Mouse (Mus musculus): ENCODE results near the gene Mt4. TPM values are rescaled to one million over a fixed set of nuclear protein-coding genes. Genes with fewer than 3 reads are reported as not detected.
"Not testable (repeated sequence)": the region's sequence is repeated elsewhere in the genome, so short reads cannot be mapped to it uniquely, and the experiment has no call there.

Mt4 gene
- polyA plus RNA-seq, 1 experiment from 2014 or later = not detected

DNA sequence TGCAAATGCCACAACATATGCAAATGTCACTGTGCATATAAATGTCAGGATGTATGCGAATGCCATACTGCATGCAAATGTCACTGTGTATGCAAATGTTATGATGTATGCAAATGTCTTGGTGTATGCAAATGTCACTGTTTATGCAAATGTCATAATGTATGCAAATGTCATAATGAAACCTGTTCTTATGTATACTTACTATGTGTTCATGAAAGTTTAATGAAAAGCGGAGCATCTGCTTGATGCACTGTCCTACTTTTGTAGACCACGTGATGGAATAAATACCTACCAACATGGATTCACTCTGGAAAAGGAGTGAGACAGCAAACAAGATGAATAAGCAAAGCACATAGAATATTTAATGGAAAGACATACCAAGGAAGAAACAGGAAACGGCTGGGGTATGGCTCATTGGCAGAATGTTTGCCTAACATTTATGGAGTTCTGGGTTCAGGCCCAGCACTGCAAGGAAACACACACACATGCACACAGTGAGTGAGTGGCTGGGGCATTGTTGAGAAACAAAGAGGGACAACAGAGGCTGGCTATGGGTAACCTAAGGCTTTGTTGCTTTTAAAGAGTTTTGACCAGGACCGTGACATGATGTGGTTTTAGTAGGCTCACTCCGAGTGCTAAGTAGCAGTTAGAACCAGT, 7.7 kb upstream of the Mt4 start:
- H3K36me3 ChIP-seq (ENCODE audit: control insufficient read depth, insufficient read depth, low read length) = no peaks in the 10 kb centered on the region
- H3K27me3 ChIP-seq (replicated peaks; ENCODE audit: control insufficient read depth, insufficient read depth, low read length) = no peaks in the 10 kb centered on the region
- DNase-seq (ENCODE audit: low spot score) (peak; percentile 60), ATAC-seq (peak; percentile 69)
- H3K9ac ChIP-seq (ENCODE audit: low read length) = no peak overlapping the region
- H3K4me1 ChIP-seq (ENCODE audit: control insufficient read depth, insufficient read depth, low read length) = peaks cover 9% of the 10 kb centered on the region; the same call in 1 of the 2 replicates
- 66% methylated on average over 6 of the region's 6 CpGs for WGBS
- no peak overlapping the region for H3K4me2 ChIP-seq (ENCODE audit: low read length)
- no peaks in the 10 kb centered on the region for H3K9me3 ChIP-seq (replicated peaks; ENCODE audit: control insufficient read depth, low read length)
- H3K27ac ChIP-seq (ENCODE audit: low read depth, low read length) = no peak overlapping the region
- H3K4me3 ChIP-seq (ENCODE audit: low read depth, low read length) = no peak overlapping the region

DNA sequence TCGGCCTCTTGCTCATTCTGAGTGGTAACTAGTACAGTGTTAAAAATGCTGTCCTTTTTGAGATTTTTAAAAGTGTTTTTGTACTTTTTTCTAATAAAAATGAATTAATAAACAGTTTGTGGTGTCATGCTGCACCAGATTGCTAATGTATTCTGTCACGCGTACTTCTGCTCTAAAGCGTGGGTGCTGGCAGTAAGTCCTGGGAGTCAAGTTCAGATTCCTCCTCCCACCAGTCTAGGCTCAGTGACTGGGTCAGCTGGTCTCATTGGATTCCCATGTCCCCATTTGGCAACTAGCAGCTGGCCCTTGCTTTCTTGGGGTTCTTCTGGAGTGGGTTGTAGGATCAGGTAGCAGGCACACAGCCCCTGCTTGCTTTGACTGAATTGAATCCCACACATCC, 6.9 kb upstream of the Mt4 start:
- Histone ChIP-seq H3K27ac (ENCODE audit: low read depth, low read length) (no peak overlapping the region), H3K9ac (ENCODE audit: low read length) (no peak overlapping the region)

DNA sequence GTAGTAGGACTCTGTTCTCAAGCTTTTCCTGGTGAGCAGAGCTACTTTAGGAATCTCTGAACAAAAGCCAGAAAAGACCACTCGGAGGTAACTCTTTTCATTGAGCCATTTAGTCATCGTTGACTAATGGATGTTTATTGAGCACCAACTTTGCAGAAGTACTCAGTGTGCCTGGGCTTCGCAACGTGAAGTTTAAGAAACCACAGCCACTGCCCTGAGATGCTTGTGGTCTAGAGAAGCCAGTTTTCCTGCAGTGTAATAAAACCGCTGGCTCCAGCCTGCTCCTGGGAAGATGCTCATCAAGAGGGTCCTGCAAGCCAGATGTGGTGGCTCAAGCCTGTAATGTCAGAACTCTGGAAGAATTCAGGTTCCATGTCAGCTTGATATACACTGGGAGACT, 4.9 kb upstream of the Mt4 start:
- DNase-seq (ENCODE audit: low spot score) = no peak
- Histone ChIP-seq H3K9ac (ENCODE audit: low read length) (no peak overlapping the region), H3K27ac (ENCODE audit: low read depth, low read length) (no peak overlapping the region), H3K4me2 (ENCODE audit: low read length) (no peak overlapping the region), H3K9me3 (replicated peaks; ENCODE audit: control insufficient read depth, low read length) (no peaks in the 10 kb centered on the region), H3K4me1 (ENCODE audit: control insufficient read depth, insufficient read depth, low read length) (peaks cover 9% of the 10 kb centered on the region; the same call in 1 of the 2 replicates), H3K4me3 (ENCODE audit: low read depth, low read length) (no peak overlapping the region), H3K27me3 (replicated peaks; ENCODE audit: control insufficient read depth, insufficient read depth, low read length) (no peaks in the 10 kb centered on the region), H3K36me3 (ENCODE audit: control insufficient read depth, insufficient read depth, low read length) (no peaks in the 10 kb centered on the region)
- WGBS = 83% methylated on average over 5 of the region's 5 CpGs
- no peak for ATAC-seq

More for the DNA sequence above, 6.9 kb upstream of the Mt4 start:
- H3K36me3 ChIP-seq (ENCODE audit: control insufficient read depth, insufficient read depth, low read length) = no peaks in the 10 kb centered on the region
- WGBS = 91% methylated on average over 4 of the region's 4 CpGs
- no peak overlapping the region for H3K4me2 ChIP-seq (ENCODE audit: low read length)
- DNase-seq (ENCODE audit: low spot score) (no peak), ATAC-seq (no peak)
- H3K9me3 ChIP-seq (replicated peaks; ENCODE audit: control insufficient read depth, low read length) = no peaks in the 10 kb centered on the region
- no peak overlapping the region for H3K4me3 ChIP-seq (ENCODE audit: low read depth, low read length)
- H3K4me1 ChIP-seq (ENCODE audit: control insufficient read depth, insufficient read depth, low read length) = peaks cover 9% of the 10 kb centered on the region; the same call in 1 of the 2 replicates
- no peaks in the 10 kb centered on the region for H3K27me3 ChIP-seq (replicated peaks; ENCODE audit: control insufficient read depth, insufficient read depth, low read length)

DNA sequence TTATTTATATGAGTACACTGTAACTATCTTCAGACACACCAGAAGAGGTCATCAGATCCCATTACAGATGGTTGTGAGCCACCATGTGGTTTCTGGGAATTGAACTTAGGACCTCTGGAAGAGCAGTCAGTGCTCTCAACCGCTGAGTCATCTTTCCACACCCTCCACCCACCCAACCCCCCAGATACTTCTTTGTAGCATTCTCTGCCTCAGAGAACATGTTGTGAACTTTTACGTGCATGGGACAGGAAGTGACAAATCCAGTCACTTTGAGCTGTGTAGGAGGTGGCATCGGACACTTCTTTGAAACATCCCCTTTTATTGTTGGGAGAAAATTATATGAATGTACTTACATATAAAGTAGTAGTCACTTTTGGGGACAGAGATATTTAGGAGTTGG, 2.4 kb upstream of the Mt4 start:
- not testable (repeated sequence) for DNase-seq (ENCODE audit: low spot score); H3K9ac ChIP-seq (ENCODE audit: low read length); H3K27ac ChIP-seq (ENCODE audit: low read depth, low read length); H3K4me1 ChIP-seq (ENCODE audit: control insufficient read depth, insufficient read depth, low read length); H3K27me3 ChIP-seq (replicated peaks; ENCODE audit: control insufficient read depth, insufficient read depth, low read length); H3K4me2 ChIP-seq (ENCODE audit: low read length); ATAC-seq; H3K9me3 ChIP-seq (replicated peaks; ENCODE audit: control insufficient read depth, low read length); H3K36me3 ChIP-seq (ENCODE audit: control insufficient read depth, insufficient read depth, low read length); H3K4me3 ChIP-seq (ENCODE audit: low read depth, low read length)
- 92% methylated on average over 3 of the region's 3 CpGs for WGBS

DNA sequence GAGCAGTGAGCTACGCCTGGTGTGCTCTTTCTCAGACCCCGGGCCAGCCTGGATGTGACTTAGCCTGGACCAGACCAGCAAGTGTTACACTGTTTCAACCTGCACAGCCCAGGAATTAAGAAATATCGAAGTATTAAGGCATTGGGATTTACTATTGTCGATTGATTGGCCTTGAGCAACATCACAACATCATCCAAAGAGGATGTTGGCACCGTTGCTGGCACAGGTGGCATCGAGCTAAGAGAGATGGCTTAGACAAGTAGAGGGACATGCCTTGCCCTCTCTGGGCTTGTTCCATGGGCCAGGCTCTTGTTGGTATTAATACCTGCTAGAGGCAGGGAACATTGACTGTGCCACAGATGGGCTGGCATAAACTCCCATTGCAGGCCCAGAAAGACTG, 1.4 kb upstream of the Mt4 start:
- DNase-seq (ENCODE audit: low spot score) (no peak), ATAC-seq (no peak)
- 90% methylated on average over 6 of the region's 6 CpGs for WGBS
- no peaks in the 10 kb centered on the region for H3K36me3 ChIP-seq (ENCODE audit: control insufficient read depth, insufficient read depth, low read length)
- no peaks in the 10 kb centered on the region for H3K27me3 ChIP-seq (replicated peaks; ENCODE audit: control insufficient read depth, insufficient read depth, low read length)
- no peak overlapping the region for H3K4me2 ChIP-seq (ENCODE audit: low read length)
- H3K27ac ChIP-seq (ENCODE audit: low read depth, low read length) = no peak overlapping the region
- no peaks in the 10 kb centered on the region for H3K4me1 ChIP-seq (ENCODE audit: control insufficient read depth, insufficient read depth, low read length)
- no peak overlapping the region for H3K4me3 ChIP-seq (ENCODE audit: low read depth, low read length)
- H3K9me3 ChIP-seq (replicated peaks; ENCODE audit: control insufficient read depth, low read length) = no peaks in the 10 kb centered on the region
- H3K9ac ChIP-seq (ENCODE audit: low read length) = no peak overlapping the region

- H3K4me1 ChIP-seq (ENCODE audit: control insufficient read depth, insufficient read depth, low read length) = no peaks in the 10 kb centered on the region
- H3K27ac ChIP-seq (ENCODE audit: low read depth, low read length) = no peak overlapping the region
- no peak overlapping the region for H3K9ac ChIP-seq (ENCODE audit: low read length)
- H3K27me3 ChIP-seq (replicated peaks; ENCODE audit: control insufficient read depth, insufficient read depth, low read length) = no peaks in the 10 kb centered on the region
- ATAC-seq (no peak), DNase-seq (ENCODE audit: low spot score) (no peak)
- no peak overlapping the region for H3K4me3 ChIP-seq (ENCODE audit: low read depth, low read length)
- H3K9me3 ChIP-seq (replicated peaks; ENCODE audit: control insufficient read depth, low read length) = no peaks in the 10 kb centered on the region
- WGBS = 80% methylated on average over 7 of the region's 7 CpGs
- H3K36me3 ChIP-seq (ENCODE audit: control insufficient read depth, insufficient read depth, low read length) = no peaks in the 10 kb centered on the region
- H3K4me2 ChIP-seq (ENCODE audit: low read length) = no peak overlapping the region
These were observed 805 bp upstream of the Mt4 start for GRCm38 (mm10) chr8:94136192-94136591.

- ATAC-seq (no peak), DNase-seq (ENCODE audit: low spot score) (no peak)
- no peak overlapping the region for H3K9ac ChIP-seq (ENCODE audit: low read length)
- no peaks in the 10 kb centered on the region for H3K27me3 ChIP-seq (replicated peaks; ENCODE audit: control insufficient read depth, insufficient read depth, low read length)
- no peaks in the 10 kb centered on the region for H3K4me1 ChIP-seq (ENCODE audit: control insufficient read depth, insufficient read depth, low read length)
- no peak overlapping the region for H3K27ac ChIP-seq (ENCODE audit: low read depth, low read length)
- 87% methylated on average over 4 of the region's 4 CpGs for WGBS
- no peaks in the 10 kb centered on the region for H3K36me3 ChIP-seq (ENCODE audit: control insufficient read depth, insufficient read depth, low read length)
- no peak overlapping the region for H3K4me3 ChIP-seq (ENCODE audit: low read depth, low read length)
- H3K4me2 ChIP-seq (ENCODE audit: low read length) = no peak overlapping the region
- no peaks in the 10 kb centered on the region for H3K9me3 ChIP-seq (replicated peaks; ENCODE audit: control insufficient read depth, low read length)
These were observed 3.3 kb downstream of the Mt4 start for GRCm38 (mm10) chr8:94140266-94140795.

GRCm38 (mm10) chr8:94148236-94148635, 11.2 kb downstream of the Mt4 start:
- Histone ChIP-seq H3K9ac (ENCODE audit: low read length) (no peak overlapping the region), H3K9me3 (replicated peaks; ENCODE audit: control insufficient read depth, low read length) (no peaks in the 10 kb centered on the region), H3K36me3 (ENCODE audit: control insufficient read depth, insufficient read depth, low read length) (no peaks in the 10 kb centered on the region), H3K27ac (ENCODE audit: low read depth, low read length) (no peak overlapping the region), H3K4me2 (ENCODE audit: low read length) (no peak overlapping the region), H3K4me1 (ENCODE audit: control insufficient read depth, insufficient read depth, low read length) (peaks cover 10% of the 10 kb centered on the region), H3K27me3 (replicated peaks; ENCODE audit: control insufficient read depth, insufficient read depth, low read length) (no peaks in the 10 kb centered on the region), H3K4me3 (ENCODE audit: low read depth, low read length) (no peak overlapping the region)
- WGBS = 38% methylated on average over 5 of the region's 5 CpGs
- DNase-seq (ENCODE audit: low spot score) (peak; percentile 41), ATAC-seq (no peak)

- 75% methylated on average over 5 of the region's 5 CpGs for WGBS
- ATAC-seq = no peak
- no peak overlapping the region for H3K27ac ChIP-seq (ENCODE audit: low read depth, low read length)
These were observed 13.9 kb downstream of the Mt4 start for GRCm38 (mm10) chr8:94150925-94151324.

More at GRCm38 (mm10) chr8:94150925-94151324, 13.9 kb downstream of the Mt4 start:
- H3K9ac ChIP-seq (ENCODE audit: low read length) = no peak overlapping the region
- no peak overlapping the region for H3K4me2 ChIP-seq (ENCODE audit: low read length)
- H3K4me3 ChIP-seq (ENCODE audit: low read depth, low read length) = no peak overlapping the region
- H3K36me3 ChIP-seq (ENCODE audit: control insufficient read depth, insufficient read depth, low read length) = no peaks in the 10 kb centered on the region
- no peaks in the 10 kb centered on the region for H3K27me3 ChIP-seq (replicated peaks; ENCODE audit: control insufficient read depth, insufficient read depth, low read length)
- H3K4me1 ChIP-seq (ENCODE audit: control insufficient read depth, insufficient read depth, low read length) = peaks cover 20% of the 10 kb centered on the region
- DNase-seq (ENCODE audit: low spot score) = no peak
- H3K9me3 ChIP-seq (replicated peaks; ENCODE audit: control insufficient read depth, low read length) = no peaks in the 10 kb centered on the region

All from forebrain, embryonic 14.5 days (tissue).